In the genomic region with DNA sequence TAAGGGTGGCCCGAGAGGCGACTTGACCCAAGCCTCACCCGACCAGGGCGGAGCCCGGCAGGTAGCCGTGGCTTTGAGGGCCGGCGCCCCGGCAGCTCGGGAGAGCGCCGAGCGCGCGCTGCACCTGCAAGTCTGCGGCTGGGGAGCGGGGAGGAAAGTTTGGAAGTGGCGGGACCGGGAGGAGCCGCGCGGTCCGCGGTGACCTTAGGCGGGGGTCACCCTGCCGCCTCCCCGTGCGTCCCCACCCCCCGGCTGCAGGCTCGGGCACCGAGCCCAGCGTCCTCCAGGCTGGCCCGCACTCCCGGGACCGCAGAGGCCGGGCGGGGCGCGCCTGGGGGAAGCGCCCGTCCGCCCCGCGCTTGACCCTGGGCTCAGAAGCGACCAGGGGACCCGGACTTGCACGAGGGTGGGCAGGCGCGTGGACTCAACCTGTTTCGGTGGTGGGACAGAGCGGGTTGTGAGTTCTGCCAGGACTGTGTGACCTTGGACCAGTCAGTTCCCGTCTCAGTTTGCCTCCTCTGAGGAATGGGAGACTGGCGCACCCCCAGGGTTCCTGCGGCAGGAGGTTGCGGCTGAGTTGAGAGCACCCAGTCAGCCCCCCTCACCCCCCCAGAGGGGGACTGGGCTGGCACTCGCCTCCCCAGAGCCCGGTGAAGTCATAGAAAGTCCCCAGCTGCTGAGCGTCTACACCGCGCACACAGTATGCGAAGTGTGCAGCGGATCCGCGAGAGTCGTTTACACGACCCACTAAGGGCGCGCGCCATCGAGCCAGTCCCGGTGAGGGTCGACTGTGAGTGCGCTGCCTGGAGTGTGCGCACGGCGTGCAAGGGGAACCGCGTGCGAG, we compare ENCODE assay signal across 8 mouse cellular contexts. TPM values are rescaled to one million over a fixed set of nuclear protein-coding genes. Genes with fewer than 3 reads are reported as not detected.
DNase-seq lines count a peak whose midpoint lies in the region; ATAC-seq and TF ChIP-seq lines count a peak whose summit lies in the region.

No protein-coding gene starts in this region.

- no peak for TF ChIP-seq CTCF in forebrain, postnatal 0 days (IDR thresholded peaks at IDR 0.05; ENCODE audit: low read depth)
- TF ChIP-seq CTCF in intestine, postnatal 0 days (IDR thresholded peaks at IDR 0.05; ENCODE audit: low read depth): no peak

- H3K4me1 ChIP-seq in forebrain, postnatal 0 days (ENCODE audit: insufficient read depth): no peaks in the 10 kb centered on the region; the same call in 1 of the 2 replicates
- no peaks in the 10 kb centered on the region for H3K4me1 ChIP-seq in intestine, postnatal 0 days (replicated peaks; ENCODE audit: control insufficient read depth, insufficient read depth, low read length)
- H3K4me1 ChIP-seq in midbrain, embryonic 11.5 days (ENCODE audit: control insufficient read depth, insufficient read depth, low read length): peaks cover 19% of the 10 kb centered on the region

- H3K9ac ChIP-seq in forebrain, postnatal 0 days: peak overlapping the region; percentile 46
- H3K9ac ChIP-seq in intestine, postnatal 0 days (ENCODE audit: low read depth, low read length): no peak overlapping the region
- H3K9ac ChIP-seq in midbrain, embryonic 11.5 days (ENCODE audit: low read length): peak overlapping the region; percentile 44; the same call in 1 of the 2 replicates

- H3K27me3 ChIP-seq in forebrain, postnatal 0 days (ENCODE audit: insufficient read depth, low read length): peaks cover 35% of the 10 kb centered on the region
- peaks cover 46% of the 10 kb centered on the region for H3K27me3 ChIP-seq in intestine, postnatal 0 days (replicated peaks; ENCODE audit: control insufficient read depth, insufficient read depth, low read length)
- peaks cover 51% of the 10 kb centered on the region for H3K27me3 ChIP-seq in midbrain, embryonic 11.5 days (ENCODE audit: control insufficient read depth, insufficient read depth, low read length)

- ATAC-seq in forebrain, postnatal 0 days: peak; percentile 21
- no peak for ATAC-seq in intestine, postnatal 0 days
- peak; percentile 30; the same call in 1 of the 2 replicates for ATAC-seq in midbrain, embryonic 11.5 days (ENCODE audit: low FRiP score)

- peak overlapping the region; percentile 100 for H3K4me2 ChIP-seq in forebrain, postnatal 0 days (ENCODE audit: low read depth)
- peak overlapping the region; percentile 89 for H3K4me2 ChIP-seq in intestine, postnatal 0 days (replicated peaks; ENCODE audit: low read depth)
- H3K4me2 ChIP-seq in midbrain, embryonic 11.5 days: peak overlapping the region; percentile 97

- H3K9me3 ChIP-seq in forebrain, postnatal 0 days (ENCODE audit: low read length): no peaks in the 10 kb centered on the region
- no peaks in the 10 kb centered on the region for H3K9me3 ChIP-seq in intestine, postnatal 0 days (ENCODE audit: control insufficient read depth)
- H3K9me3 ChIP-seq in midbrain, embryonic 11.5 days (ENCODE audit: control insufficient read depth, low read length): no peaks in the 10 kb centered on the region

- peak overlapping the region; percentile 63 for H3K4me3 ChIP-seq in forebrain, postnatal 0 days (ENCODE audit: low read depth, low read length)
- H3K4me3 ChIP-seq in intestine, postnatal 0 days (ENCODE audit: low read depth, low read length): peak overlapping the region; percentile 59
- H3K4me3 ChIP-seq in midbrain, embryonic 11.5 days (ENCODE audit: low read depth, low read length): peak overlapping the region; percentile 58

- WGBS in forebrain, postnatal 0 days: 2% methylated on average over 77 of the region's 79 CpGs
- under 1% methylated on average over 71 of the region's 79 CpGs for WGBS in intestine, postnatal 0 days
- 2% methylated on average over 79 of the region's 79 CpGs for WGBS in midbrain, embryonic 11.5 days

- H3K27ac ChIP-seq in forebrain, postnatal 0 days (ENCODE audit: low read depth, low read length): no peak overlapping the region
- no peak overlapping the region for H3K27ac ChIP-seq in intestine, postnatal 0 days (ENCODE audit: low read depth, low read length)
- no peak overlapping the region for H3K27ac ChIP-seq in midbrain, embryonic 11.5 days (ENCODE audit: low read depth, low read length)

- DNase-seq in cerebellum, adult 11 months: peak; percentile 58
- DNase-seq in cerebellum, postnatal 4 days (ENCODE audit: low spot score in 2 of 2): no peak
- DNase-seq in R1 (ENCODE audit: low read depth, low spot score): peak; percentile 51
- DNase-seq in forebrain, postnatal 0 days: no peak
- DNase-seq in midbrain, embryonic 11.5 days (ENCODE audit: low spot score, missing footprints): peak; percentile 89
- no peak for DNase-seq in left cerebral cortex, adult 11 months (ENCODE audit: low spot score)
- no peak for DNase-seq in right cerebral cortex, postnatal 14 days

- no peaks in the 10 kb centered on the region for H3K36me3 ChIP-seq in forebrain, postnatal 0 days (ENCODE audit: insufficient read depth)
- no peaks in the 10 kb centered on the region for H3K36me3 ChIP-seq in intestine, postnatal 0 days (ENCODE audit: control insufficient read depth, insufficient read depth)
- no peaks in the 10 kb centered on the region for H3K36me3 ChIP-seq in midbrain, embryonic 11.5 days (ENCODE audit: control insufficient read depth, insufficient read depth, low read length)

RNA-seq across cellular contexts. Expression of a gene that starts 0.9 kb away (rescaled TPM):
- 8.5 and 13.0 TPM in 2 replicates for total RNA-seq in forebrain, postnatal 0 days (2014; rRNA removed)
- 12.2 and 19.9 TPM in 2 replicates for polyA plus RNA-seq in forebrain, postnatal 0 days (2015; fragmentation: Nextera tagmentation; extraction: Ambion mirVana)
- 2.8 and 3.3 TPM in 2 replicates for polyA plus RNA-seq in intestine, postnatal 0 days (2015; fragmentation: Nextera tagmentation; extraction: Ambion mirVana)
- 0.69 and 1.2 TPM in 2 replicates for polyA plus RNA-seq in midbrain, embryonic 11.5 days (2014; fragmentation: Nextera tagmentation; extraction: Ambion mirVana)

RNA-seq across cellular contexts. Expression of a gene that starts 51.9 kb away (rescaled TPM):
- total RNA-seq in forebrain, postnatal 0 days (2014; rRNA removed): 176 and 197 TPM in 2 replicates
- polyA plus RNA-seq in forebrain, postnatal 0 days (2015; fragmentation: Nextera tagmentation; extraction: Ambion mirVana): 150 and 161 TPM in 2 replicates
- polyA plus RNA-seq in intestine, postnatal 0 days (2015; fragmentation: Nextera tagmentation; extraction: Ambion mirVana): 20.7 and 21.2 TPM in 2 replicates
- polyA plus RNA-seq in midbrain, embryonic 11.5 days (2014; fragmentation: Nextera tagmentation; extraction: Ambion mirVana): 90.9 and 93.4 TPM in 2 replicates

Comparison
In these comparisons a context has a peak if more than half of its experiments do, and no peak if none do; other contexts are left out.
1. DNase-seq: peak in cerebellum, adult 11 months (single experiment), R1 (single experiment) and midbrain, embryonic 11.5 days (single experiment); none in cerebellum, postnatal 4 days (0 of 2), forebrain, postnatal 0 days (single experiment), left cerebral cortex, adult 11 months (single experiment) and right cerebral cortex, postnatal 14 days (single experiment).
2. Peak in every context shown above with its lines, with median percentiles within 50 percentile points of each other: H3K4me2 ChIP-seq and H3K4me3 ChIP-seq.